14 mouse cellular contexts compared by ENCODE assay signal in the genomic region with DNA sequence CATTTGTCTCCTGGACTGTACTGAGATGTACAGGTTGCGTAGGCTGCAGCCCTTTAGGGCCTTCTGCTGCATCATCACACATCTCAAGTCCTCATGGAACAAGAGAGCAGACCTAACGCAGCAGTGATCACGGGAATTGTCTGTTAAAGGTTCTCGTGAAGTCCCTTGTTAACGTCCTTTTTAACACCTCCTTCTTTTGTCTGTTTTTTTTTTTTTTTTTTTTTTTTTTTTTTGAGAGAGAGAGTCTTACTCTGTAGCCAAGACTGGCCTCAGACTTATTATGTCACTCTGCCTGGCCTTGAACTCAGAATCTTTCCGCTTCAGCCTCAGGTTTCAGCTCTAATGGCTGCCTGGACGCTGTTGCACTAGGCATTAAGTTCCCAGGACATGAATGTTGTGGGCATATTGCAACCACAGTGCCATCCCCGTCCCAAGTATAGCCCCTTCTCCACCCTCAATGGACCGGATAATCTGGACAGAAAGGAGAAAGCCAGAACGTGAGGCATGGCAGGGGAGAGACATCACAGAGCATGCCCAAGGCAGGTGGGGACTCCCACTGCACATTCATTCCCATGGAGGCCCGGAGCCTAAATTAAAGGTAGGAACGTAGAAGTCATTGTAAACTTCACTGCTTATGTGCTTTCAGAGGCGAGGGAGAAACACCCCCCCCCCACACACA.
DNase-seq lines count a peak whose midpoint lies in the region; ATAC-seq lines count a peak whose summit lies in the region.
"Had no signal": no experiment of that assay in that cellular context is flagged by ENCODE, and none has a peak within 500 bp of the region (broad histone marks: within the 10 kb centered on the region; RNA-seq: fewer than 3 reads in every experiment).

No protein-coding gene starts in this region.

- ATAC-seq in lung, embryonic 15.5 days (ENCODE audit: borderline replicate concordance, extremely low read depth, low FRiP score, low TSS enrichment): no peak
- no peak for ATAC-seq in embryonic facial prominence, embryonic 14.5 days (ENCODE audit: low read depth)
- ATAC-seq in CD4-positive, CD25-positive, alpha-beta regulatory T cell, adult 4 months: no peak
- ATAC-seq in midbrain, embryonic 13.5 days: no peak
- ATAC-seq: intestine, embryonic 15.5 days had no signal

- H3K4me1 ChIP-seq in lung, embryonic 15.5 days: peaks cover 39% of the 10 kb centered on the region
- H3K4me1 ChIP-seq in embryonic facial prominence, embryonic 14.5 days (ENCODE audit: control insufficient read depth, insufficient read depth, low read length): peaks cover 45% of the 10 kb centered on the region
- H3K4me1 ChIP-seq in midbrain, embryonic 13.5 days (replicated peaks): peaks cover 29% of the 10 kb centered on the region

- 83% methylated on average over 13 of the region's 13 CpGs for WGBS in lung, embryonic 15.5 days
- WGBS in embryonic facial prominence, embryonic 14.5 days: 69% methylated on average over 13 of the region's 13 CpGs
- WGBS in midbrain, embryonic 13.5 days: 70% methylated on average over 13 of the region's 13 CpGs

- H3K9me3 ChIP-seq in lung, embryonic 15.5 days: no peaks in the 10 kb centered on the region
- no peaks in the 10 kb centered on the region for H3K9me3 ChIP-seq in embryonic facial prominence, embryonic 14.5 days (ENCODE audit: control insufficient read depth, low read length)
- H3K9me3 ChIP-seq in midbrain, embryonic 13.5 days: no peaks in the 10 kb centered on the region
- H3K9me3 ChIP-seq: heart, embryonic 13.5 days; intestine, embryonic 15.5 days had no signal

- no peak overlapping the region for H3K9ac ChIP-seq in lung, embryonic 15.5 days
- no peak overlapping the region for H3K9ac ChIP-seq in embryonic facial prominence, embryonic 14.5 days (ENCODE audit: low read depth, low read length)
- H3K9ac ChIP-seq in midbrain, embryonic 13.5 days (replicated peaks): no peak overlapping the region
- H3K9ac ChIP-seq: intestine, embryonic 15.5 days had no signal

- H3K27me3 ChIP-seq in lung, embryonic 15.5 days: no peaks in the 10 kb centered on the region
- H3K27me3 ChIP-seq in embryonic facial prominence, embryonic 14.5 days (replicated peaks; ENCODE audit: control insufficient read depth, insufficient read depth, low read length): no peaks in the 10 kb centered on the region
- 0 out of 2 replicates have a peak, but pooled peaks cover 2% of the 10 kb centered on the region for H3K27me3 ChIP-seq in midbrain, embryonic 13.5 days
- H3K27me3 ChIP-seq: heart, embryonic 13.5 days; intestine, embryonic 15.5 days had no signal

- H3K4me3 ChIP-seq in lung, embryonic 15.5 days: no peak overlapping the region
- no peak overlapping the region for H3K4me3 ChIP-seq in embryonic facial prominence, embryonic 14.5 days (ENCODE audit: low read depth, low read length)
- no peak overlapping the region for H3K4me3 ChIP-seq in midbrain, embryonic 13.5 days (replicated peaks)
- H3K4me3 ChIP-seq: heart, embryonic 13.5 days; intestine, embryonic 15.5 days had no signal

- H3K36me3 ChIP-seq in lung, embryonic 15.5 days: no peaks in the 10 kb centered on the region
- H3K36me3 ChIP-seq in embryonic facial prominence, embryonic 14.5 days (ENCODE audit: control insufficient read depth, insufficient read depth, low read length): no peaks in the 10 kb centered on the region
- H3K36me3 ChIP-seq in midbrain, embryonic 13.5 days: no peaks in the 10 kb centered on the region
- H3K36me3 ChIP-seq: heart, embryonic 13.5 days; intestine, embryonic 15.5 days had no signal

- H3K4me2 ChIP-seq in lung, embryonic 15.5 days: no peak overlapping the region
- H3K4me2 ChIP-seq in embryonic facial prominence, embryonic 14.5 days (ENCODE audit: low read depth, low read length): no peak overlapping the region
- no peak overlapping the region for H3K4me2 ChIP-seq in midbrain, embryonic 13.5 days (replicated peaks)
- H3K4me2 ChIP-seq: heart, embryonic 13.5 days; intestine, embryonic 15.5 days had no signal

- 0 out of 2 replicates have a peak overlapping the region, but pooled peaks have one; percentile 42 for H3K27ac ChIP-seq in lung, embryonic 15.5 days
- H3K27ac ChIP-seq in embryonic facial prominence, embryonic 14.5 days (replicated peaks; ENCODE audit: low read depth, low read length): peak overlapping the region; percentile 82
- H3K27ac ChIP-seq in midbrain, embryonic 13.5 days: no peak overlapping the region
- H3K27ac ChIP-seq: intestine, embryonic 15.5 days had no signal

- peak; percentile 86 for DNase-seq in heart, adult 11 months
- no peak for DNase-seq in heart, adult 18-20 months
- no peak for DNase-seq in lung, postnatal 25 days (ENCODE audit: low spot score)
- DNase-seq in embryonic facial prominence, embryonic 14.5 days (ENCODE audit: low spot score): no peak
- DNase-seq in naive thymus-derived CD4-positive, alpha-beta T cell, adult 2 months (ENCODE audit: low read depth): peak; percentile 39
- DNase-seq: adrenal gland, postnatal 10 days; cerebellum, adult 2 months; left cerebral cortex, postnatal 4 days; lung, postnatal 4 days had no signal

Comparison
In these comparisons a context has a peak if more than half of its experiments do, and no peak if none do; other contexts are left out.
1. DNase-seq: peak in heart, adult 11 months (single experiment) and naive thymus-derived CD4-positive, alpha-beta T cell, adult 2 months (single experiment); none in heart, adult 18-20 months (0 of 2), lung, postnatal 25 days (single experiment) and embryonic facial prominence, embryonic 14.5 days (single experiment).